Mouse (Mus musculus): ENCODE results near the gene Arfgef2. TPM values are rescaled to one million over a fixed set of nuclear protein-coding genes. Genes with fewer than 3 reads are reported as not detected.
A peak's percentile ranks its signal among the peaks of the same experiment; 100 is the strongest.

Arfgef2 gene
- 4.2 and 5.3 TPM in 2 replicates for polyA plus RNA-seq (2015; fragmentation: Nextera tagmentation; extraction: Ambion mirVana)

- under 1% methylated on average over 44 of the region's 76 CpGs for WGBS
- peak; percentile 90 for ATAC-seq
- H3K9me3 ChIP-seq (ENCODE audit: control insufficient read depth, low read length) = no peaks in the 10 kb centered on the region
Observed at GRCm38 (mm10) chr2:166805250-166806172, at the start of gene Arfgef2. Arfgef2 (plus strand) TSS chr2:166805588.

GRCm38 (mm10) chr2:166757969-166758368 lies 47.4 kb upstream of the Arfgef2 start:
- H3K27me3 ChIP-seq (replicated peaks; ENCODE audit: control insufficient read depth, insufficient read depth, low read length) = no peaks in the 10 kb centered on the region
- H3K4me3 ChIP-seq (ENCODE audit: low read length) = no peak overlapping the region
- H3K9me3 ChIP-seq (ENCODE audit: control insufficient read depth, low read length) = no peaks in the 10 kb centered on the region
- no peaks in the 10 kb centered on the region for H3K4me1 ChIP-seq (ENCODE audit: control insufficient read depth, insufficient read depth, low read depth, low read length)
- H3K27ac ChIP-seq (ENCODE audit: low read depth, low read length) = no peak overlapping the region
- WGBS = 41% methylated on average over 3 of the region's 3 CpGs
- no peak overlapping the region for H3K4me2 ChIP-seq (ENCODE audit: low read length)
- H3K36me3 ChIP-seq (ENCODE audit: control insufficient read depth, insufficient read depth, low read length) = no peaks in the 10 kb centered on the region
- no peak for ATAC-seq
- no peak overlapping the region for H3K9ac ChIP-seq (ENCODE audit: low read depth, low read length)

More at GRCm38 (mm10) chr2:166805250-166806172, at the start of gene Arfgef2:
- peak within 1 kb of the TSS; percentile 74; the same call in 1 of the 2 replicates for H3K27ac ChIP-seq (ENCODE audit: low read depth, low read length)
- H3K27me3 ChIP-seq (replicated peaks; ENCODE audit: control insufficient read depth, insufficient read depth, low read length) = no peaks in the 10 kb centered on the region
- peak within 1 kb of the TSS; percentile 85 for H3K4me3 ChIP-seq (ENCODE audit: low read length)
- no peaks in the 10 kb centered on the region for H3K36me3 ChIP-seq (ENCODE audit: control insufficient read depth, insufficient read depth, low read length)
- peaks cover 12% of the 10 kb centered on the region for H3K4me1 ChIP-seq (ENCODE audit: control insufficient read depth, insufficient read depth, low read depth, low read length)
- peak within 1 kb of the TSS; percentile 74 for H3K4me2 ChIP-seq (ENCODE audit: low read length)
- peak within 1 kb of the TSS; percentile 85 for H3K9ac ChIP-seq (ENCODE audit: low read depth, low read length)

- H3K27me3 ChIP-seq (replicated peaks; ENCODE audit: control insufficient read depth, insufficient read depth, low read length) = no peaks in the 10 kb centered on the region
- H3K9me3 ChIP-seq (ENCODE audit: control insufficient read depth, low read length) = no peaks in the 10 kb centered on the region; the same call in 1 of the 2 replicates
- H3K4me2 ChIP-seq (ENCODE audit: low read length) = no peak overlapping the region
- no peaks in the 10 kb centered on the region for H3K36me3 ChIP-seq (ENCODE audit: control insufficient read depth, insufficient read depth, low read length)
- no peak overlapping the region for H3K9ac ChIP-seq (ENCODE audit: low read depth, low read length)
- WGBS = 11% methylated on average over 5 of the region's 5 CpGs
- ATAC-seq = no peak
- no peak overlapping the region for H3K27ac ChIP-seq (ENCODE audit: low read depth, low read length)
- H3K4me3 ChIP-seq (ENCODE audit: low read length) = no peak overlapping the region
- H3K4me1 ChIP-seq (ENCODE audit: control insufficient read depth, insufficient read depth, low read depth, low read length) = no peaks in the 10 kb centered on the region; the same call in 1 of the 2 replicates
Observed at GRCm38 (mm10) chr2:166764051-166764450, 41.3 kb upstream of the Arfgef2 start.

GRCm38 (mm10) chr2:166767591-166767990 lies 37.8 kb upstream of the Arfgef2 start:
- Histone ChIP-seq H3K27me3 (replicated peaks; ENCODE audit: control insufficient read depth, insufficient read depth, low read length) (no peaks in the 10 kb centered on the region), H3K27ac (ENCODE audit: low read depth, low read length) (no peak overlapping the region), H3K4me3 (ENCODE audit: low read length) (no peak overlapping the region), H3K9ac (ENCODE audit: low read depth, low read length) (no peak overlapping the region), H3K36me3 (ENCODE audit: control insufficient read depth, insufficient read depth, low read length) (no peaks in the 10 kb centered on the region), H3K4me2 (ENCODE audit: low read length) (no peak overlapping the region), H3K9me3 (ENCODE audit: control insufficient read depth, low read length) (no peaks in the 10 kb centered on the region; the same call in 1 of the 2 replicates), H3K4me1 (ENCODE audit: control insufficient read depth, insufficient read depth, low read depth, low read length) (no peaks in the 10 kb centered on the region; the same call in 1 of the 2 replicates)
- ATAC-seq = no peak
- 81% methylated on average over 9 of the region's 9 CpGs for WGBS

- H3K4me3 ChIP-seq (ENCODE audit: low read length) = no peak overlapping the region
- 76% methylated on average over 11 of the region's 11 CpGs for WGBS
- no peak overlapping the region for H3K27ac ChIP-seq (ENCODE audit: low read depth, low read length)
- H3K9ac ChIP-seq (ENCODE audit: low read depth, low read length) = no peak overlapping the region
- no peaks in the 10 kb centered on the region for H3K4me1 ChIP-seq (ENCODE audit: control insufficient read depth, insufficient read depth, low read depth, low read length)
- no peaks in the 10 kb centered on the region; the same call in 1 of the 2 replicates for H3K9me3 ChIP-seq (ENCODE audit: control insufficient read depth, low read length)
- H3K4me2 ChIP-seq (ENCODE audit: low read length) = no peak overlapping the region
- no peak for ATAC-seq
- no peaks in the 10 kb centered on the region for H3K27me3 ChIP-seq (replicated peaks; ENCODE audit: control insufficient read depth, insufficient read depth, low read length)
- H3K36me3 ChIP-seq (ENCODE audit: control insufficient read depth, insufficient read depth, low read length) = no peaks in the 10 kb centered on the region
Observed at GRCm38 (mm10) chr2:166771396-166771795, 34.0 kb upstream of the Arfgef2 start.

- H3K4me2 ChIP-seq (ENCODE audit: low read length) = no peak overlapping the region
- H3K27ac ChIP-seq (ENCODE audit: low read depth, low read length) = no peak overlapping the region
- no peak overlapping the region for H3K9ac ChIP-seq (ENCODE audit: low read depth, low read length)
- 82% methylated on average over 8 of the region's 10 CpGs for WGBS
- H3K36me3 ChIP-seq (ENCODE audit: control insufficient read depth, insufficient read depth, low read length) = no peaks in the 10 kb centered on the region
- ATAC-seq = no peak
- H3K4me1 ChIP-seq (ENCODE audit: control insufficient read depth, insufficient read depth, low read depth, low read length) = no peaks in the 10 kb centered on the region
- no peaks in the 10 kb centered on the region for H3K9me3 ChIP-seq (ENCODE audit: control insufficient read depth, low read length)
- H3K4me3 ChIP-seq (ENCODE audit: low read length) = no peak overlapping the region
- H3K27me3 ChIP-seq (replicated peaks; ENCODE audit: control insufficient read depth, insufficient read depth, low read length) = no peaks in the 10 kb centered on the region
Observed at GRCm38 (mm10) chr2:166773587-166773986, 31.8 kb upstream of the Arfgef2 start.

- WGBS = 80% methylated on average over 10 of the region's 10 CpGs
Observed at GRCm38 (mm10) chr2:166774275-166774674, 31.1 kb upstream of the Arfgef2 start.

GRCm38 (mm10) chr2:166775357-166775893 lies 30.0 kb upstream of the Arfgef2 start:
- H3K27me3 ChIP-seq (replicated peaks; ENCODE audit: control insufficient read depth, insufficient read depth, low read length) = no peaks in the 10 kb centered on the region
- H3K4me1 ChIP-seq (ENCODE audit: control insufficient read depth, insufficient read depth, low read depth, low read length) = no peaks in the 10 kb centered on the region
- no peak overlapping the region for H3K27ac ChIP-seq (ENCODE audit: low read depth, low read length)
- H3K9ac ChIP-seq (ENCODE audit: low read depth, low read length) = no peak overlapping the region
- ATAC-seq = no peak
- H3K36me3 ChIP-seq (ENCODE audit: control insufficient read depth, insufficient read depth, low read length) = no peaks in the 10 kb centered on the region
- H3K4me3 ChIP-seq (ENCODE audit: low read length) = no peak overlapping the region
- WGBS = 60% methylated on average over 11 of the region's 11 CpGs
- no peak overlapping the region for H3K4me2 ChIP-seq (ENCODE audit: low read length)
- no peaks in the 10 kb centered on the region for H3K9me3 ChIP-seq (ENCODE audit: control insufficient read depth, low read length)

More at GRCm38 (mm10) chr2:166774275-166774674, 31.1 kb upstream of the Arfgef2 start:
- H3K36me3 ChIP-seq (ENCODE audit: control insufficient read depth, insufficient read depth, low read length) = no peaks in the 10 kb centered on the region
- H3K4me3 ChIP-seq (ENCODE audit: low read length) = no peak overlapping the region
- no peaks in the 10 kb centered on the region for H3K4me1 ChIP-seq (ENCODE audit: control insufficient read depth, insufficient read depth, low read depth, low read length)
- H3K4me2 ChIP-seq (ENCODE audit: low read length) = no peak overlapping the region
- ATAC-seq = peak; percentile 52; the same call in 1 of the 2 replicates
- H3K27me3 ChIP-seq (replicated peaks; ENCODE audit: control insufficient read depth, insufficient read depth, low read length) = no peaks in the 10 kb centered on the region
- no peak overlapping the region for H3K9ac ChIP-seq (ENCODE audit: low read depth, low read length)
- no peak overlapping the region for H3K27ac ChIP-seq (ENCODE audit: low read depth, low read length)
- no peaks in the 10 kb centered on the region for H3K9me3 ChIP-seq (ENCODE audit: control insufficient read depth, low read length)

- Histone ChIP-seq H3K36me3 (ENCODE audit: control insufficient read depth, insufficient read depth, low read length) (no peaks in the 10 kb centered on the region), H3K4me1 (ENCODE audit: control insufficient read depth, insufficient read depth, low read depth, low read length) (no peaks in the 10 kb centered on the region), H3K9me3 (ENCODE audit: control insufficient read depth, low read length) (no peaks in the 10 kb centered on the region), H3K4me3 (ENCODE audit: low read length) (no peak overlapping the region), H3K9ac (ENCODE audit: low read depth, low read length) (no peak overlapping the region), H3K27ac (ENCODE audit: low read depth, low read length) (no peak overlapping the region), H3K4me2 (ENCODE audit: low read length) (no peak overlapping the region), H3K27me3 (replicated peaks; ENCODE audit: control insufficient read depth, insufficient read depth, low read length) (peaks cover 2% of the 10 kb centered on the region; the same call in 1 of the 2 replicates)
- no peak for ATAC-seq
- WGBS = 0% methylated on average over 1 of the region's 2 CpGs
Observed at GRCm38 (mm10) chr2:166776272-166776671, 29.1 kb upstream of the Arfgef2 start.

Data from hindbrain, embryonic 16.5 days (tissue).